Mouse (Mus musculus) liver, embryonic 11.5 days (tissue): ENCODE measurements at regions not wholly inside any gene's neighbourhood (a gene's known extent, or its start where the extent isn't known, plus 50 kb on each side); places are given as distances from the start of the nearest gene placed in this dataset.

ENCODE experiments used
- ATAC-seq: fragments of 200-750 bp; cut with Nextera tagmentation; replicated peaks from 2 replicates; pipeline ENCODE4 v1.8.0; 2017; ENCODE audit warnings: moderate number of reproducible peaks, mild to moderate bottlenecking, moderate TSS enrichment, moderate library complexity; ENCODE audit not compliant: low FRiP score
- DNase-seq: peaks from one replicate; pipeline ENCODE4 v3.0.0-alpha.2; 2017; ENCODE audit warnings: low spot score
- H3K27ac ChIP-seq: fragments of 300-500 bp; sonication (generic); 2 replicates; pipeline ENCODE4 v1.5.1; 2014; ENCODE audit warnings: mild to moderate bottlenecking, low read depth, low read length, control low read depth
- H3K27me3 ChIP-seq: fragments of 300-500 bp; sonication (generic); replicated peaks from 2 replicates; pipeline ENCODE4 v1.6.1; 2014; ENCODE audit warnings: low read length, mixed read lengths; ENCODE audit not compliant: control insufficient read depth, insufficient read depth
- H3K36me3 ChIP-seq: fragments of 300-500 bp; sonication (generic); 2 replicates; pipeline ENCODE4 v1.6.1; 2014; ENCODE audit warnings: mild to moderate bottlenecking, low read length, moderate library complexity, mixed read lengths; ENCODE audit not compliant: control insufficient read depth, insufficient read depth
- H3K4me1 ChIP-seq: fragments of 300-500 bp; sonication (generic); replicated peaks from 2 replicates; pipeline ENCODE4 v1.6.1; 2014; ENCODE audit warnings: low read length, mixed read lengths; ENCODE audit not compliant: control insufficient read depth, insufficient read depth
- H3K4me2 ChIP-seq: fragments of 300-500 bp; sonication (generic); 2 replicates; pipeline ENCODE4 v1.6.1; 2014; ENCODE audit warnings: mild to moderate bottlenecking, control low read depth, moderate library complexity
- H3K4me3 ChIP-seq: fragments of 300-500 bp; sonication (generic); 2 replicates; pipeline ENCODE4 v1.5.1; 2014; ENCODE audit warnings: low read depth, low read length, control low read depth
- H3K9ac ChIP-seq: fragments of 300-500 bp; sonication (generic); 2 replicates; pipeline ENCODE4 v1.6.1; 2014; ENCODE audit warnings: low read depth, low read length, control low read depth
- H3K9me3 ChIP-seq: fragments of 300-500 bp; sonication (generic); 2 replicates; pipeline ENCODE4 v1.6.1; 2016; ENCODE audit warnings: low read length, inconsistent platforms, mixed read lengths; ENCODE audit not compliant: control insufficient read depth
- WGBS: fragments of 180-500 bp; shearing (Covaris S2); extraction: QIAGEN DNeasy Blood & Tissue Kit; methylation state at CpG from one replicate; pipeline ENCODE4 v1.1.7; 2014; 5-methylcytosine and 5-hydroxymethylcytosine counted together

GRCm38 (mm10) chr15:6059361-6059760 lies 240.2 kb upstream of the Dab2 start:
- Histone ChIP-seq H3K9ac (no peak overlapping the region), H3K27ac (peak overlapping the region; percentile 32; the same call in 1 of the 2 replicates), H3K4me1 (0 out of 2 replicates have a peak, but pooled peaks cover 2% of the 10 kb centered on the region), H3K36me3 (no peaks in the 10 kb centered on the region), H3K4me2 (no peak overlapping the region), H3K9me3 (no peaks in the 10 kb centered on the region), H3K4me3 (no peak overlapping the region), H3K27me3 (no peaks in the 10 kb centered on the region)
- 71% methylated on average over 2 of the region's 2 CpGs for WGBS
- no peak for DNase-seq
- peak; percentile 40; the same call in 1 of the 2 replicates for ATAC-seq

GRCm38 (mm10) chr15:6059790-6060189 lies 239.8 kb upstream of the Dab2 start:
- DNase-seq (no peak), ATAC-seq (peak; percentile 85)
- peak overlapping the region; percentile 32; the same call in 1 of the 2 replicates for H3K27ac ChIP-seq
- no peaks in the 10 kb centered on the region for H3K27me3 ChIP-seq
- H3K4me2 ChIP-seq = no peak overlapping the region
- no peak overlapping the region for H3K4me3 ChIP-seq
- no peaks in the 10 kb centered on the region for H3K36me3 ChIP-seq
- H3K4me1 ChIP-seq = 0 out of 2 replicates have a peak, but pooled peaks cover 2% of the 10 kb centered on the region
- no peak overlapping the region for H3K9ac ChIP-seq
- WGBS = 53% methylated on average over 5 of the region's 5 CpGs
- no peaks in the 10 kb centered on the region for H3K9me3 ChIP-seq

- no peaks in the 10 kb centered on the region for H3K27me3 ChIP-seq
- H3K36me3 ChIP-seq = no peaks in the 10 kb centered on the region
- ATAC-seq (no peak), DNase-seq (no peak)
- H3K27ac ChIP-seq = no peak overlapping the region
- no peak overlapping the region for H3K9ac ChIP-seq
- no peak overlapping the region for H3K4me3 ChIP-seq
- 0 out of 2 replicates have a peak, but pooled peaks cover 2% of the 10 kb centered on the region for H3K4me1 ChIP-seq
- WGBS = 94% methylated on average over 1 of the region's 1 CpGs
- no peak overlapping the region for H3K4me2 ChIP-seq
- no peaks in the 10 kb centered on the region for H3K9me3 ChIP-seq
Observed at GRCm38 (mm10) chr15:6060649-6061048, 238.9 kb upstream of the Dab2 start.

- Histone ChIP-seq H3K9ac (no peak overlapping the region), H3K4me1 (no peaks in the 10 kb centered on the region), H3K4me3 (no peak overlapping the region), H3K27me3 (no peaks in the 10 kb centered on the region), H3K9me3 (no peaks in the 10 kb centered on the region), H3K4me2 (no peak overlapping the region), H3K36me3 (no peaks in the 10 kb centered on the region), H3K27ac (no peak overlapping the region)
- DNase-seq (no peak), ATAC-seq (no peak)
- 87% methylated on average over 3 of the region's 3 CpGs for WGBS
Observed at GRCm38 (mm10) chr15:6065100-6065499, 234.5 kb upstream of the Dab2 start.

GRCm38 (mm10) chr15:6067380-6067779 lies 232.2 kb upstream of the Dab2 start:
- 70% methylated on average over 6 of the region's 6 CpGs for WGBS
- H3K27ac ChIP-seq = no peak overlapping the region
- H3K4me3 ChIP-seq = no peak overlapping the region
- no peaks in the 10 kb centered on the region for H3K36me3 ChIP-seq
- H3K9me3 ChIP-seq = no peaks in the 10 kb centered on the region
- no peak for DNase-seq
- no peak overlapping the region for H3K9ac ChIP-seq
- H3K4me2 ChIP-seq = no peak overlapping the region
- no peaks in the 10 kb centered on the region for H3K27me3 ChIP-seq
- ATAC-seq = no peak
- no peaks in the 10 kb centered on the region for H3K4me1 ChIP-seq

GRCm38 (mm10) chr15:6068371-6068770 lies 231.2 kb upstream of the Dab2 start:
- Histone ChIP-seq H3K27me3 (no peaks in the 10 kb centered on the region), H3K27ac (no peak overlapping the region), H3K4me2 (no peak overlapping the region), H3K4me1 (no peaks in the 10 kb centered on the region), H3K4me3 (no peak overlapping the region), H3K9me3 (no peaks in the 10 kb centered on the region), H3K9ac (no peak overlapping the region), H3K36me3 (no peaks in the 10 kb centered on the region)
- no peak for ATAC-seq
- 91% methylated on average over 8 of the region's 8 CpGs for WGBS
- no peak for DNase-seq

GRCm38 (mm10) chr15:6071873-6072272 lies 227.7 kb upstream of the Dab2 start:
- no peaks in the 10 kb centered on the region for H3K9me3 ChIP-seq
- no peak overlapping the region for H3K27ac ChIP-seq
- DNase-seq (no peak), ATAC-seq (no peak)
- H3K4me2 ChIP-seq = no peak overlapping the region
- H3K9ac ChIP-seq = no peak overlapping the region
- H3K4me3 ChIP-seq = no peak overlapping the region
- no peaks in the 10 kb centered on the region for H3K4me1 ChIP-seq
- H3K27me3 ChIP-seq = no peaks in the 10 kb centered on the region
- H3K36me3 ChIP-seq = no peaks in the 10 kb centered on the region

GRCm38 (mm10) chr15:6072920-6073319 lies 226.7 kb upstream of the Dab2 start:
- WGBS = 70% methylated on average over 3 of the region's 3 CpGs
- no peaks in the 10 kb centered on the region for H3K27me3 ChIP-seq
- no peaks in the 10 kb centered on the region for H3K4me1 ChIP-seq
- H3K4me3 ChIP-seq = no peak overlapping the region
- H3K27ac ChIP-seq = no peak overlapping the region
- no peaks in the 10 kb centered on the region for H3K36me3 ChIP-seq
- H3K9ac ChIP-seq = no peak overlapping the region
- H3K9me3 ChIP-seq = no peaks in the 10 kb centered on the region
- no peak overlapping the region for H3K4me2 ChIP-seq
- ATAC-seq (no peak), DNase-seq (no peak)

- Histone ChIP-seq H3K4me3 (no peak overlapping the region), H3K36me3 (no peaks in the 10 kb centered on the region), H3K9ac (no peak overlapping the region), H3K9me3 (no peaks in the 10 kb centered on the region), H3K4me2 (no peak overlapping the region), H3K27me3 (no peaks in the 10 kb centered on the region), H3K27ac (no peak overlapping the region), H3K4me1 (no peaks in the 10 kb centered on the region)
- ATAC-seq (no peak), DNase-seq (no peak)
- WGBS = 58% methylated on average over 8 of the region's 8 CpGs
Observed at GRCm38 (mm10) chr15:6080714-6081635, 218.6 kb upstream of the Dab2 start.
